Mouse (Mus musculus) adrenal gland, adult 8-10 months (tissue): ENCODE measurements around the gene Srpx. TPM values are rescaled to one million over a fixed set of nuclear protein-coding genes. Genes with fewer than 3 reads are reported as not detected.

Experiments
- total RNA-seq, 4 experiments: library from RNA; stranded (reverse); gene quantifications; 2 replicates each; pipeline ENCODE4 v1.2.4; 2022

Srpx gene
- total RNA-seq, 4 experiments from 2014 or later = 4.0 to 6.4 (median 4.6) TPM

Other genes starting within 250 kb of the Srpx start
- gene Sytl5, start 232.1 kb downstream of the Srpx start, total RNA-seq = 10 to 100 TPM in 2 of 4 experiments, 1 to 10 TPM in 2; 6.1 to 22.4 (median 12.1) TPM
- gene Rpgr, start 99.2 kb upstream of the Srpx start, total RNA-seq = 1 to 10 TPM; 4.8 to 9.8 (median 6.8) TPM
- gene Otc, start 134.6 kb upstream of the Srpx start, total RNA-seq = under 1 TPM in 2 of 4 experiments, not detected in 2; 0.26 to 0.27 TPM